Mouse (Mus musculus) erythroid progenitor cell, adult 5-6 weeks (primary cell): ENCODE results near the gene Acot3. TPM values are rescaled to one million over a fixed set of nuclear protein-coding genes. Genes with fewer than 3 reads are reported as not detected.
"Not testable (repeated sequence)": the region's sequence is repeated elsewhere in the genome, so short reads cannot be mapped to it uniquely, and the experiment has no call there.

ENCODE experiments used
- ATAC-seq: replicated peaks from 2 replicates; pipeline ENCODE4 v1.8.0; 2016; ENCODE audit warnings: moderate number of reproducible peaks, mild to moderate bottlenecking, moderate TSS enrichment, inconsistent platforms; ENCODE audit not compliant: poor library complexity, low FRiP score, severe bottlenecking
- total RNA-seq, 2 experiments: library from RNA; stranded (forward) in 1 of 2; stranded (reverse) in 1 of 2; fragments of 150-400 nt in 1 of 2; fragments of 186-747, 209-891 nt in 1 of 2; gene quantifications; 2 replicates each; pipeline versions ENCODE4 v1.2.3 to v1.2.4; 2015 to 2017; ENCODE audit warnings: low replicate concordance in 2 of 2

Acot3 gene
- total RNA-seq, 2 experiments from 2014 or later, result not detected

DNA sequence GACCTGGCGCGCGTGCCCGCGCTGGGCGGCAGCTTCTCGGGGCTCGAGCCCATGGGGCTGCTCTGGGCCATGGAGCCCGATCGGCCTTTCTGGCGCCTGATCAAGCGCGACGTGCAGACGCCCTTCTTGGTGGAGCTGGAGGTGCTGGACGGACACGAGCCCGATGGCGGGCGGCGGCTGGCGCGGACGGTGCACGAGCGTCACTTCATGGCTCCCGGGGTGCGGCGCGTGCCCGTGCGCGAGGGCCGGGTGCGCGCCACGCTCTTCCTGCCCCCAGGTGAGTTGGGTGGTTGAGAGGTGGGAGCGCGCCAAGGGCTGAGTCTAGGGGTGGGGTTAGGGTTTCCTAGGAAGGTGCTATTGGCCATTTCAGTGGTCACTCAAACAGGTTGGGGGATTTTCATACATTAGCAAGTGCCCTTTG, 13.2 kb upstream of the Acot3 start, which contains the start of gene Gm49366:
Gene Gm49366 (plus strand): TSS at position 245 of the 421 bp plus-strand sequence.
- not testable (repeated sequence) for ATAC-seq

- ATAC-seq, result no peak
Observed at GRCm38 (mm10) chr12:84042248-84042647, 9.7 kb upstream of the Acot3 start.

DNA sequence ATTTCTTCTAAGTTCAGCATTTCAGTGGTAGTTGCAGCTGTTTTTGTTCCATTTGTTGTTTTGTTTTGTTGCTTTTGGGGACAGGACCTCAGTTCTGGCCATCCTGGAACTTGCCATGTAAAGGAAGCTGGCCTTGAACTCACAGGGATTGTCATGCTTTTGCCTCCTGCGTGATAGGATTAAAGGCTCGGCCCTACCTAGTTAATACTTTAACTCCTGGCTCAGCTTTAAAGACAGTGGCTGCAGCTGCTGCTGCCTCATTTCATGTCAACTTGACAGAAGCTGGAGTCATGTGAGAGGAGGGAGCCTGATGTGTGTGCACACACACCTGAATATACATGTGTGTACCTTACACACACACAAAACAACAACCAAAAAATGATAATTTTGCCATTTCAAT, 7.9 kb upstream of the Acot3 start:
- no peak for ATAC-seq

DNA sequence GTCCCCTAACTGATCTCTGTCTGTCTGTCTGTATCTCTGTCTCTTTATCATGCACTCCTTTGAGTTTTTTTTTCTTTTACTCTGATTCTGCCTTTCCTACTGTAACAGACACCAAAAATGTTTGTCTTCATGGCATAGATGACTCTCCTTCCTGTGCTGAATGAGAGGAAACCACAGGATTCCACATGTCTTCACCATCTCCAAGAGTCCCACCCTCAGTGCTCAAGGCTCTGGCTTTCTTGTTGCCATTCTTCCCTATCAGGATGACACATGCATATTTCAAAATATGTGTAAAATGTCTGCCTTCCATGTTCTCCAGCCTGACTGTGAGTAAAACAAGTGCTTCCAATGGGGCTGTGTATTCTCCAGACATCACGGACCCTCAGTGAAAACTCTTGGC, 5.0 kb upstream of the Acot3 start:
- ATAC-seq, result no peak

GRCm38 (mm10) chr12:84050744-84051143, 1.2 kb upstream of the Acot3 start:
- not testable (repeated sequence) for ATAC-seq

- ATAC-seq, result no peak
Observed at GRCm38 (mm10) chr12:84052609-84053008, 665 bp downstream of the Acot3 start.

- ATAC-seq, result no peak
Observed at GRCm38 (mm10) chr12:84053173-84053572, 1.2 kb downstream of the Acot3 start.

- ATAC-seq, result no peak
Observed at GRCm38 (mm10) chr12:84053679-84054391, 1.9 kb downstream of the Acot3 start.

GRCm38 (mm10) chr12:84060946-84061345, 9.0 kb downstream of the Acot3 start:
- ATAC-seq, result no peak

DNA sequence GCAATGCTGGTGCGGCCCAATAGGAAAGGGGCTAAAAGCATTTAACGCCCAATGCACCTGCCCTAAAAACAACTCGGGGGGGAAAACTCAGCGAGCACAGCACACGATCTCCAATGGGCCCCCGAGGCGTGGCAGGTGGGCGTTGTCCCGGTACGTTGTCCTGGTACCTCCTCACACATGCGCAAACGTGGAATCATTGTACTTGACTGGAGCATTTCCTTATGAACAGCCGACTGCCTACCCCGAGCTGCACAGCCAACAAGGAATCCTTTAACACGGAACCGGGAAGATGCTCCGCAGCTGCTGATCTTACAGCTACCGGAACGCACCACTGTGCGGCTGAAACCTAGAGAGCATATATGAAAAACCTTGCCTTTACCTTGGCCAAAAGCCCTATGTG, 10.4 kb downstream of the Acot3 start:
- no peak for ATAC-seq

- ATAC-seq, result no peak
Observed at GRCm38 (mm10) chr12:84063228-84063627, 11.3 kb downstream of the Acot3 start.

GRCm38 (mm10) chr12:84063833-84064232, 11.9 kb downstream of the Acot3 start:
- no peak for ATAC-seq

GRCm38 (mm10) chr12:84064621-84065020, 12.7 kb downstream of the Acot3 start:
- ATAC-seq, result no peak

- no peak for ATAC-seq
Observed at GRCm38 (mm10) chr12:84067752-84068151, 15.8 kb downstream of the Acot3 start.

- no peak for ATAC-seq
Observed at GRCm38 (mm10) chr12:84068296-84068695, 16.4 kb downstream of the Acot3 start.

GRCm38 (mm10) chr12:84068986-84069385, 17.0 kb downstream of the Acot3 start, which contains the start of gene Acot5:
TSS of gene Acot5 (plus strand) at chr12:84069325.
- no peak for ATAC-seq

DNA sequence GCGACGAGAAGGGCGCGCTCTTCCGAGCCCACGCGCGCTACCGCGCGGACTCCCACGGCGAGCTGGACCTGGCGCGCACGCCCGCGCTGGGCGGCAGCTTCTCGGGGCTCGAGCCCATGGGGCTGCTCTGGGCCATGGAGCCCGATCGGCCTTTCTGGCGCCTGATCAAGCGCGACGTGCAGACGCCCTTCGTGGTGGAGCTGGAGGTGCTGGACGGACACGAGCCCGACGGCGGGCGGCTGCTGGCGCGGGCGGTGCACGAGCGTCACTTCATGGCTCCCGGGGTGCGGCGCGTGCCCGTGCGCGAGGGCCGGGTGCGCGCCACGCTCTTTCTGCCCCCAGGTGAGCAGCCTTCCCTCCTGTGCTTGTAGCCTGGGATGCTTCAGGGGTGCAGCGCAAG, 17.6 kb downstream of the Acot3 start:
- not testable (repeated sequence) for ATAC-seq

GRCm38 (mm10) chr12:84071696-84072095, 19.8 kb downstream of the Acot3 start:
- no peak for ATAC-seq

- no peak for ATAC-seq
Observed at GRCm38 (mm10) chr12:84077371-84077990, 25.5 kb downstream of the Acot3 start.

- no peak for ATAC-seq
Observed at GRCm38 (mm10) chr12:84083842-84084241, 31.9 kb downstream of the Acot3 start.

GRCm38 (mm10) chr12:84084581-84084980, 32.6 kb downstream of the Acot3 start:
- ATAC-seq, result no peak
